Mouse (Mus musculus): ENCODE results near the gene Agfg2. TPM values are rescaled to one million over a fixed set of nuclear protein-coding genes. Genes with fewer than 3 reads are reported as not detected.
"Not testable (repeated sequence)": the region's sequence is repeated elsewhere in the genome, so short reads cannot be mapped to it uniquely, and the experiment has no call there.

The Agfg2 gene
- polyA plus RNA-seq, 1 experiment from 2014 or later: 13.7 TPM

GRCm38 (mm10) chr5:137630602-137631001 is 53.9 kb downstream of the Agfg2 start:
- Histone ChIP-seq H3K27me3 (ENCODE audit: control insufficient read depth, insufficient read depth, low read length) (no peaks in the 10 kb centered on the region), H3K4me1 (replicated peaks; ENCODE audit: control insufficient read depth, insufficient read depth, low read length) (peaks cover 16% of the 10 kb centered on the region), H3K27ac (ENCODE audit: low read depth, low read length) (peak overlapping the region; percentile 60), H3K4me2 (replicated peaks; ENCODE audit: low read depth, low read length) (peak overlapping the region; percentile 80), H3K9me3 (ENCODE audit: control insufficient read depth, low read length) (no peaks in the 10 kb centered on the region), H3K9ac (ENCODE audit: low read depth, low read length) (peak overlapping the region; percentile 38; the same call in 1 of the 2 replicates), H3K36me3 (ENCODE audit: control insufficient read depth, insufficient read depth, low read length) (peaks cover 2% of the 10 kb centered on the region; the same call in 1 of the 2 replicates), H3K4me3 (ENCODE audit: low read depth, low read length) (peak overlapping the region; percentile 85; the same call in 1 of the 2 replicates)
- no peak for DNase-seq (ENCODE audit: low spot score)
- ATAC-seq (ENCODE audit: low FRiP score): no peak
- 37% methylated on average over 3 of the region's 3 CpGs for WGBS

GRCm38 (mm10) chr5:137629906-137630545 is 54.5 kb downstream of the Agfg2 start:
- Histone ChIP-seq H3K36me3 (ENCODE audit: control insufficient read depth, insufficient read depth, low read length) (no peaks in the 10 kb centered on the region), H3K4me2 (replicated peaks; ENCODE audit: low read depth, low read length) (peak overlapping the region; percentile 80), H3K4me3 (ENCODE audit: low read depth, low read length) (peak overlapping the region; percentile 85), H3K27me3 (ENCODE audit: control insufficient read depth, insufficient read depth, low read length) (no peaks in the 10 kb centered on the region), H3K27ac (ENCODE audit: low read depth, low read length) (peak overlapping the region; percentile 60; the same call in 1 of the 2 replicates), H3K9ac (ENCODE audit: low read depth, low read length) (peak overlapping the region; percentile 80; the same call in 1 of the 2 replicates), H3K9me3 (ENCODE audit: control insufficient read depth, low read length) (no peaks in the 10 kb centered on the region), H3K4me1 (replicated peaks; ENCODE audit: control insufficient read depth, insufficient read depth, low read length) (peaks cover 16% of the 10 kb centered on the region)
- no peak for DNase-seq (ENCODE audit: low spot score)
- ATAC-seq (ENCODE audit: low FRiP score): no peak
- WGBS: 25% methylated on average over 6 of the region's 6 CpGs

DNA sequence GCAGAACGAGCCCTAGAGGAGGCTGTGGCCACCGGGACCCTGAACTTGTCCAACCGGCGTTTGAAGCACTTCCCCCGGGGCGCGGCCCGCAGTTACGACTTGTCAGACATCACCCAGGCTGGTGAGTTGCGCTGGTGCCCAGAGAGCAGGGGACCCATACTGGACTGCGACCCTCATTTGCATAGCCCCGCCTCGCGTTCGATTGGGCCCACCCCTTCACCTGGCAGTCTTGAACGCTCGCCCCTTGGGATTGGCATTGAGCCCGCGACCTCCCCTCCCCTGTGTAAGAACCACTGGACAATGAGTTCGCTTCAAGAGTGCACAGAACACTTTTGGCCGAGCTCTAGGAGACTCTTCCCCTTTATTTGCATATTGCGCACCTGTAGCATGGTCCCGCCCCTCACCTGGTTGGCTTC is 55.2 kb downstream of the Agfg2 start:
- Histone ChIP-seq H3K27ac (ENCODE audit: low read depth, low read length) (peak overlapping the region; percentile 93), H3K27me3 (ENCODE audit: control insufficient read depth, insufficient read depth, low read length) (no peaks in the 10 kb centered on the region), H3K4me3 (ENCODE audit: low read depth, low read length) (peak overlapping the region; percentile 85), H3K36me3 (ENCODE audit: control insufficient read depth, insufficient read depth, low read length) (no peaks in the 10 kb centered on the region), H3K4me2 (replicated peaks; ENCODE audit: low read depth, low read length) (peak overlapping the region; percentile 80), H3K9ac (ENCODE audit: low read depth, low read length) (peak overlapping the region; percentile 80), H3K4me1 (replicated peaks; ENCODE audit: control insufficient read depth, insufficient read depth, low read length) (peaks cover 16% of the 10 kb centered on the region), H3K9me3 (ENCODE audit: control insufficient read depth, low read length) (no peaks in the 10 kb centered on the region)
- ATAC-seq (ENCODE audit: low FRiP score): peak; percentile 61
- DNase-seq (ENCODE audit: low spot score): peak; percentile 76
- WGBS: 0% methylated on average over 22 of the region's 23 CpGs

- Histone ChIP-seq H3K4me1 (replicated peaks; ENCODE audit: control insufficient read depth, insufficient read depth, low read length) (peaks cover 16% of the 10 kb centered on the region), H3K9ac (ENCODE audit: low read depth, low read length) (peak within 1 kb of the TSS; percentile 80), H3K9me3 (ENCODE audit: control insufficient read depth, low read length) (no peaks in the 10 kb centered on the region), H3K36me3 (ENCODE audit: control insufficient read depth, insufficient read depth, low read length) (no peaks in the 10 kb centered on the region), H3K4me2 (replicated peaks; ENCODE audit: low read depth, low read length) (peak within 1 kb of the TSS; percentile 80), H3K27ac (ENCODE audit: low read depth, low read length) (peak within 1 kb of the TSS; percentile 93), H3K4me3 (ENCODE audit: low read depth, low read length) (peak within 1 kb of the TSS; percentile 85), H3K27me3 (ENCODE audit: control insufficient read depth, insufficient read depth, low read length) (no peaks in the 10 kb centered on the region)
- under 1% methylated on average over 44 of the region's 46 CpGs for WGBS
- DNase-seq (ENCODE audit: low spot score) (peak; percentile 99), ATAC-seq (ENCODE audit: low FRiP score) (peak; percentile 98)
Observed at GRCm38 (mm10) chr5:137628498-137629305, 55.8 kb downstream of the Agfg2 start, which contains the start of the genes Fbxo24, Lrch4 and Gm20605. Gene Fbxo24, minus strand, starts transcription at chr5:137629002. Gene Lrch4, plus strand, starts transcription at chr5:137629121. Gene Gm20605, plus strand, starts transcription at chr5:137629175.

GRCm38 (mm10) chr5:137627991-137628390 is 56.5 kb downstream of the Agfg2 start:
- no peak for ATAC-seq (ENCODE audit: low FRiP score)
- 5% methylated on average over 9 of the region's 9 CpGs for WGBS
- peak overlapping the region; percentile 74 for H3K9ac ChIP-seq (ENCODE audit: low read depth, low read length)
- H3K4me2 ChIP-seq (replicated peaks; ENCODE audit: low read depth, low read length): peak overlapping the region; percentile 67
- no peaks in the 10 kb centered on the region for H3K27me3 ChIP-seq (ENCODE audit: control insufficient read depth, insufficient read depth, low read length)
- H3K4me3 ChIP-seq (ENCODE audit: low read depth, low read length): peak overlapping the region; percentile 52
- peak overlapping the region; percentile 82 for H3K27ac ChIP-seq (ENCODE audit: low read depth, low read length)
- no peaks in the 10 kb centered on the region for H3K9me3 ChIP-seq (ENCODE audit: control insufficient read depth, low read length)
- no peak for DNase-seq (ENCODE audit: low spot score)
- H3K36me3 ChIP-seq (ENCODE audit: control insufficient read depth, insufficient read depth, low read length): no peaks in the 10 kb centered on the region
- peaks cover 16% of the 10 kb centered on the region for H3K4me1 ChIP-seq (replicated peaks; ENCODE audit: control insufficient read depth, insufficient read depth, low read length)

DNA sequence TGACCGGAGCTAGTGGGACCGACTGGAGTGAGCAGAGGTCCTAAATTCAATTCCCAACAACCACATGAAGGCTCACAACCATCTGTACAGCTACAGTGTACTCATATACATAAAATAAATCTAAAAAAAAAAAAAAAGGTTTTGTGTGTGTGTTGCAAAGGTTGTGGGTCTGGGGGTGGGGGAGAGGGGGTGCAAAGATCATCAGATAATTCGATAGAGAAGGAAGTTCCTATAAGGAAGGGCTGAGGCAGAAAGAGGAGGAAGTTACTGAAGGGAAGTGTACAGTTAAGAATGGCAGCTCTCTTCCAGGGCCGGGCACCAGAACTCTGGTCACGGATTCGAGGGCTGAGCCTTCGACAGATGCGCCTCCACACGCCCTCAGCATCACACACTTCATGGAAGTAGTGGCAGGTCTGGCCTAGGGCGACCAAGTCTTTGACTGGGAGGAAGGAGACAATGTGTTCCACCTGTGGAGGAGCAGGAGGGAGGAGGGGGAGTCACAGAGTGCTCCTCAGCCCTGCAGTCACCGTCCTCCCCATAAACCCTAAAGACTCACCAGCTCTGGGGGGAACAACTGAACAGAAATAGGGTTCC is 60.5 kb downstream of the Agfg2 start:
- 0 out of 2 replicates have a peak, but pooled peaks cover 2% of the 10 kb centered on the region for H3K4me1 ChIP-seq (replicated peaks; ENCODE audit: control insufficient read depth, insufficient read depth, low read length)
- no peak overlapping the region for H3K4me3 ChIP-seq (ENCODE audit: low read depth, low read length)
- H3K27me3 ChIP-seq (ENCODE audit: control insufficient read depth, insufficient read depth, low read length): no peaks in the 10 kb centered on the region
- no peaks in the 10 kb centered on the region for H3K36me3 ChIP-seq (ENCODE audit: control insufficient read depth, insufficient read depth, low read length)
- no peak overlapping the region for H3K9ac ChIP-seq (ENCODE audit: low read depth, low read length)
- no peak overlapping the region for H3K27ac ChIP-seq (ENCODE audit: low read depth, low read length)
- no peak for ATAC-seq (ENCODE audit: low FRiP score)
- no peaks in the 10 kb centered on the region for H3K9me3 ChIP-seq (ENCODE audit: control insufficient read depth, low read length)
- no peak overlapping the region for H3K4me2 ChIP-seq (replicated peaks; ENCODE audit: low read depth, low read length)
- DNase-seq (ENCODE audit: low spot score): no peak
- 86% methylated on average over 11 of the region's 11 CpGs for WGBS

DNA sequence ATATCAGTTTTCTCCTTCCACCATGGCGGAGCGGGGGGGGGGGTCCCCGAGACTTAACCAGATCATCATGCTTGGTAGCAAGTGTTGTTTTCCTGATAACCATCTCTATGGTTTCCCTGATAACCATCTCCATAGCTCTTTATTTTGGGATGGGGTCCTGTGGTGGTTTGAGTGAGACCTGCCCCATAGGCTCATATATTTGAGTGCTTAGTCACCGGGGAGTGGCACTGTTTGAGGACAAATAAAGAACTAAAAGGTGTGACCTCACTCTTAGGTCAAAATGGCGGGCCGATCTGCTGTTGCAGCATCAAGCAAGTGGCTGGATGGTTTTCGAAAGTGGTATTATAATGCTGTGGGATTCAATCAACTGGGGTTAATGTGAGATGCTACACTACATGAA is 69.2 kb downstream of the Agfg2 start:
- no peak overlapping the region for H3K4me2 ChIP-seq (replicated peaks; ENCODE audit: low read depth, low read length)
- no peak overlapping the region for H3K4me3 ChIP-seq (ENCODE audit: low read depth, low read length)
- no peak overlapping the region for H3K9ac ChIP-seq (ENCODE audit: low read depth, low read length)
- H3K4me1 ChIP-seq (replicated peaks; ENCODE audit: control insufficient read depth, insufficient read depth, low read length): peaks cover 8% of the 10 kb centered on the region; the same call in 1 of the 2 replicates
- no peaks in the 10 kb centered on the region for H3K27me3 ChIP-seq (ENCODE audit: control insufficient read depth, insufficient read depth, low read length)
- ATAC-seq (ENCODE audit: low FRiP score) (no peak), DNase-seq (ENCODE audit: low spot score) (no peak)
- no peaks in the 10 kb centered on the region for H3K36me3 ChIP-seq (ENCODE audit: control insufficient read depth, insufficient read depth, low read length)
- 90% methylated on average over 7 of the region's 7 CpGs for WGBS
- H3K27ac ChIP-seq (ENCODE audit: low read depth, low read length): no peak overlapping the region
- no peaks in the 10 kb centered on the region for H3K9me3 ChIP-seq (ENCODE audit: control insufficient read depth, low read length)

DNA sequence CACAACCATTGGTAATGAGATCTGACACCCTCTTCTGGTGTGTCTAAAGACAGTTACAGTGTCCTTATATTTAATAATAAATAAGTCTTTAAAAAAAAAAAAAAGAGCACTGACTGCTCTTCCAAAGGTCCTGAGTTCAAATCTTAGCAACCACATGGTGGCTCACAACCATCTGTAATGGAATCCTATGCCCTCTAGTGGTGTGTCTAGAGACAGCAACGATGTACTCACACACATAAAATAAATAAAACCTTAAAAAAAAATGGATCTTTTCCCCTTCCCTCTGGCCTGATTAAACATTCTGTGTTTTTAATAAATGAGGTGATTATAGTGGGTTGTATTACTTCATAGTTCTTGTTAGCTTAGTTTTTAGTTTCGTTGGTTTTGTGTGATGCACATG is 69.6 kb downstream of the Agfg2 start:
- not testable (repeated sequence) for H3K9ac ChIP-seq (ENCODE audit: low read depth, low read length)

More for the DNA sequence above, 69.6 kb downstream of the Agfg2 start:
- not testable (repeated sequence) for H3K27ac ChIP-seq (ENCODE audit: low read depth, low read length); H3K27me3 ChIP-seq (ENCODE audit: control insufficient read depth, insufficient read depth, low read length); H3K4me1 ChIP-seq (replicated peaks; ENCODE audit: control insufficient read depth, insufficient read depth, low read length); H3K9me3 ChIP-seq (ENCODE audit: control insufficient read depth, low read length); ATAC-seq (ENCODE audit: low FRiP score); H3K36me3 ChIP-seq (ENCODE audit: control insufficient read depth, insufficient read depth, low read length); H3K4me2 ChIP-seq (replicated peaks; ENCODE audit: low read depth, low read length); DNase-seq (ENCODE audit: low spot score); H3K4me3 ChIP-seq (ENCODE audit: low read depth, low read length)
- 89% methylated on average over 2 of the region's 2 CpGs for WGBS

Data from hindbrain, embryonic 11.5 days (tissue).